Mouse (Mus musculus) kidney, adult 8-10 months (tissue): Measurements from ENCODE around the gene Fosb.

Source experiments
- DNase-seq, 2 experiments: peaks; one replicate each; pipeline ENCODE4 v3.0.0; 2022

Gene Fosb

DNA sequence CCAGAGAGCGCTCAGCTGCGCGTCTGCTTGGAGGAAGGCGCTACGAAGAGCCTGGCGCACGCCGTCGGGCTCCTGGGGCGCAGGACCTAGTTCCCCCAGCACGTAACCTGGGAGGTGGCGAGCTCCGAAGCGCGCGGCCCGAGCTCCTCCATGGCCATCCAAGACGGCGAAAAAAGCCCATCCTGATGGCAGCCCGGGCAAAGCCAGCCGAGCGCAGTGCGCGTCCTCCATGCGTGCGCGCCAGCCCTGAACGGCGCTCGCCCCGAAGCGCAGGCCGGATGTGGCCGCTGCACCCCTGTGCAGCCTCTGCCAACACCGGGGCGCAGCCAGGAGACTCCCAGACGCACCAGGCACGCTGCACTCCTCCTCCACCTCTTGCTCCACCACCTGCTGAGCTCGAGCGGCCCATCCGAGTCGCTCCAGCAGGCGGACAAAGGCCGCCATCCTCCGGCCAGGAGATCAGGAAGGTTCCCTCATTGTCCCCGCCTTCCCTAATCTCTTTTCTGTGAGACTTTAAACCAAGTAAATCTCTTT lies 30.2 kb downstream of the Fosb start, which contains the start of gene Ppm1n:
Gene Ppm1n (minus strand): TSS at position 484 of the 534 bp plus-strand sequence.
- DNase-seq, result no peak

DNA sequence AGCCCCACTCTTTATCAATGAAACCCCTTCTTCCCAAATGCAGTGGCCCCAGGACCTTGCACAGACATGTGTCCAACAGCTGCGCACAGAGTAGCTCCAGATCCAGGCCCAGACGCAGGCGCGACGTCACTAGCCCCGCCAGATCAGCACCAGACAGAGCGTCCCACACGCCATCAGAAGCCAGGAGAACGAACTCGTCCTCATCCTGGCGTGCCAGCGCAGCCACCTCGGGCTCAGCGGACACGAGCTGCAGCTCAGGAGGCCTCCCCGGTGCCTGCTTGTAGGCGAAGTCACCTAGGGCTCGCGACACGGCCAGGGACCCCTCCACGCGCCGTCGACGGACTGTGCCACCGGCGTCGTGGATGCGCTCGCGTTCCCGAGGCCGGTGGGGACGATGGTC lies 30.8 kb downstream of the Fosb start:
- no peak for DNase-seq

- DNase-seq, result no peak
Observed at GRCm38 (mm10) chr7:19276253-19276652, 33.6 kb downstream of the Fosb start.

GRCm38 (mm10) chr7:19272173-19272764 lies 37.6 kb downstream of the Fosb start:
- peak; percentile 78 to 86 for DNase-seq

DNA sequence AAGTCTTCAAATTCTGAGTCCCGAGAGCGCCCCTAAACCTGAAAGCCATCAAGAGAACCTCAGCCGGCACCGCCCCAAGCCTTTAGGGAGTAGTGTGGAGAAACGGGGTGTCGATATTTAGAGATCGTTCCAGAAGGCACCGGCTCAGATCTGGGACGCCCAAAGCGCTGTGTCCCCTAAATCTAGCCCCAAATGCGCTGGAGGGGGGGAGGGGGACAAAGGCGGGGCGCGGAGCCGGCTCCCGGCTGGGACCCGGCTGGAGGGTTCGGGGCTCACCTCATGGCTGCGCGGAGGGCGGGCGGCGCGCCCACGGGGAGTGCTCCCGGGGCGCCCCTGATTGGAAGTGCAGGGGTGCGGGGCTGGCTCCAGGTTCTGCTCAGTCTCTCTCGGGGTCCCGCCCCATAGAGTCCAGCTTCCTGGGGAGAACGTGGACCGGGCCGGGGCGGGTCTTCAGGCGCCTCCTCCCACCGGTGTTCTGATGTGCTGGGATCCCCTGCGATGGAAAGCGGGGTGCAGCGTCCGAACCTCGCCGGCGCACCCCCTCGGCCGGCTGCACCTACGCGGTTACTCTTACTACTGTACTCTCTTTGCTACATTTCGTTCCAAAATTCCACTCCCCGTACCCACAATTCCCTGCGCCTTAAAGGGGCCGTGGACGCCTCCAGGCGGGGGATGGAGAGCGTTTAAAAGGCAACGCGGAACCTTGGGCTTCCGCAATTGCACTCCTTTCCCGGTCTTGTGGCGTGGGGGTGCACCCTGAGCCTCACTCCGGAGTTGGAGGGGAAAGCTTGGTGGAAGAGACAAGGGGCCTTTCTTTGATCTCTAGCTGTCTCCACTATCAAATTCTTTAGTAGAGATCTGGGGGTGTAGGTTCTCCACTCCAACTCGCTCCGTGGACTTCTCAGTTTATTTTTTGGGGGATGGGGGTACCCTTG lies 38.3 kb downstream of the Fosb start, which contains the start of gene Vasp:
Gene Vasp (minus strand): TSS at position 580 of the 935 bp plus-strand sequence.
- DNase-seq, result peak; percentile 86 to 91

DNA sequence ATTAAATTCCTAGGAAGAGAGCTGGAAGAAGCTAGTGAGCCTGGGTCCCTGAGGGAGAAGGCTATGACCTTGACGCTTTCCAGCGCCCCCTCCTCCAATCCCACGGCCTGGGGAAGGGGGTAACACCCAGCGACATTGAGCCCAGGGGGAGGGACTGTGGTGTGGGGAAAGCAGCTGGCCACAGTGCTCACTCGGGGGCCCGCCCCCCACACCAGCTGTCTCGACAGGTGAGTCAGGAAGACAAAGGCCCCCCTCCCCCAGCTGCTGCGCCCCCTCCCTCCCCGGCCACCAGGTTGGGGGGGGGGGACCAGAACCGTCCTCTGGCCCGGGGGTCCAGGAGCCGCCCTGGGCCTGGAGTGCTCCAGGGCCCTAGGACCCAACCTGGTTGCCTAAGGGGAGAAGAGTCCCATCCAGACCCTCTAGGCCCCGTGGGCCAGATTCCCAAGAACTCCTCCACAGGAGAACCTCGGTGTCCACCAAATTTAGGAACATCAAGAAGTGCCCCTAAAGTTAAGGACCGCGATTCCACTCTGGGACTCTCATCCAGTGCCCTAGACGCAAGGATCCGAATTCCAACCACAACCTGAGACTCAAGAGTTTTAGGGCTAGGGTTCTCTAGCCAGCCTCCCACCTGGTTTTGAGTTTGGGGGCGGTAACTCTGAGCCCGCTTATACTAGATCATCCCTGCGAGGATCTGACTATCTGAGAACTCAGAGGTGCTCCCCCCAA lies 39.2 kb downstream of the Fosb start:
- DNase-seq, result no peak

GRCm38 (mm10) chr7:19269721-19270441 lies 40.0 kb downstream of the Fosb start:
- peak; percentile 58 to 71 for DNase-seq

DNA sequence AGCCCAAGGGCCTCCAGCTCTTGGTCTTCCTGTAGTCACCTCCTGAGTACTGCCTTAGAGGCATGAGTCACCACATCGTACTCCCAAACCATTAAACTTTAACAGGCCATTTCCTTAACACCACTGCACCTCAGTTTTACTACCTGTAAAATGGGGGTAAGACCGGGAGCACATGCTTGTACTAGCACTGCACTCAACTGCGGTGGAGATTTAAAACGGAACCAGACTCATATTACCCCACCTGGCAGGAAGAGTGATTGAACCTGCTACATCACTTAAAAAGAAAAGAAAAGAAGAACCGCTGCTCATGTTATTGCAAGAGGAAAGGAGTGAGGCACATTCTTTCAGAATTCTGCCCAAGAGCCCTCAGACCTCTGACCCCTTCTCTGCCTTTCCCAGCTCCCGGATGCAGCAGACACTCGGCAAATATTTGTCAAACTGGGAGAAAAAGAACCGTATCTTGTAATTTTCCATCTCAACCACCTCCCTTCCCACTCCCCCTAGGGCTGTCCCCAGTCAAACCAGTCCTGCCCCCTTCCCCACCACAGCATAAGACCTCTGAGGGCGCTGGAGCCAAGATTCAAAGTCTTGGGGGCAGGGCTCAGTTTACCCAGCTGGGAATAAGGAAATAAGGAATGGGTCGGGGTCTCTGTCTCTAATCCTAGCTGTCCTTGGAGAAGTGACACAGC lies 40.7 kb downstream of the Fosb start:
- DNase-seq, result no peak

GRCm38 (mm10) chr7:19267051-19267450 lies 42.8 kb downstream of the Fosb start:
- no peak for DNase-seq

DNA sequence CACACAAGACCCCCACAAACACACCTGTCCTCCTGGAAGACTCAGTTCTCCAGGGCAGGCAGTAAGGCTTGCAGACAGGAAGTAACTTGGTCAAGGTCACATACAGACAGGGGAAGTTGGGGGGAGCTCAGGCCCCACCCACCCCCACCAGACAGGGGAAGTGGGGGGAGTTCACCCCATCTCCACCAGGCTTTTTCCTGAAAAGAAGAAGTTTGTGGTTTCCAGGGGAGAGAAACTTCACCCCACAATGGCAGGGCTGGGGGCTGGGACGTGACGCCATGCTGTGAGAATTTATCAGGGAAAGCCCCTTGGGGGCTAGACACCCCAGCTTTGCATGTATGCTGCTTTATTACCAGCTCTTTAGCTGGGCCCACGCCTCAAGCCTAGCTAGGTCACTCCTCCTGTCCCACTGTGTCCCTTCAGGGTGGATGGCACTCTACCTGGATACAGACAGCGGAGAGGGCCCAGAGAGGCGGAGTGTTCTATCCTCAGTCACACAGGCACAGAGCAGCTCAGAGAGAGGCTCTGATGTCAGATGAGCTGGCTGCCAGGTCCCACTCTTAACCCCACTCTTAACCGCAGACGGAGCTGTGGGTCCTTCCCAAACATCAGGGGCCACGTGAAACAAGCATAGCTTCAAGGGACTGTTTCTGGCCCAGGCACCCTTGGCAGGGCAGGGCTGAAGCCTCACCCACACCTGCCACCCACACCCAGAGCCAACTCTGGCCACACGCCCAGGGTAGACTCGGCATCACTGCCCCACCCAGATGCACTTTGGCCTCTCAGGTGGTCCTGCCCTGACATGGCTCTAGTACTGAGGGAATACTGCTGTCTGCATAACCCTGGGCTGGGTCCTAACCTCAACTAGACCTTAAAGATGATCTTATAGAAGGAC lies 43.7 kb downstream of the Fosb start:
- DNase-seq, result no peak

DNA sequence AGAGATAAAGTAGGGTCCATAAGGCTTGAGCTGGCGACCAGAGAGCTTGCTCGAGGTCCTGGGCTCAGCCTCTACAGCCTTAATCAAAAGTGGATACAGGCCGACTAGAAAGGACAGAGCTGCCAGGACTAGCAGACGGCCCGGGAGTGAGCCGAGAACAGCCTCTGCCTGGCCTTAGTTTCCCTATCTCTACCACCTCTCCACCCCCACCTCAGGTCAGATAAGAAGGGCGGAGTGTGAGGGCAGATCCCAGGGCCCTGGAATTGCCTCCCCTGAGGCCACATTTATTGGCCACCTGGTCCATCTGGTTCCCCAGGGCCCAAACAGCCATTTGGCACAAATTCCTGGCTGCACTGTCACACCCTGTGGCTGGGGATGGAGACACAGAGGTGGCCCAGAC lies 44.7 kb downstream of the Fosb start:
- no peak for DNase-seq

DNA sequence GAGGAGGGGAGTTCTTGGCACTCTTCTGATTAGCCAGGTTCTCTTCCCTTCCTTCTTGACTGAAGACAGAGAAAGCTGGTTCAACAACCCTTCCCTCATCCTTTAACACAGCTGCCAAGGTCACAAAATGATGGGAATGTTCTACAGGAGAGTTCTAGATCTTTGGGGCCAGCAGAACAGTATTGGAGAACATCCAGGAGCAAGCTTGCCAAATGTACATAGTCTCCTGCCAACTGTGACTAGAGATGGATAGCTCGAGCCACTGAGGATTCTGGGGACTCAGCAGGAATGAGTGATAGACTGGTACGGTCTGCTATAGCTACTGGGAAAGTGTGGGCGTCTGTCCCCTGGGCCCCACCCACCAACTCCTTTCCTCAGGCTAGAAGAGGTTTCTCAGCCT lies 51.5 kb downstream of the Fosb start:
- no peak for DNase-seq

DNA sequence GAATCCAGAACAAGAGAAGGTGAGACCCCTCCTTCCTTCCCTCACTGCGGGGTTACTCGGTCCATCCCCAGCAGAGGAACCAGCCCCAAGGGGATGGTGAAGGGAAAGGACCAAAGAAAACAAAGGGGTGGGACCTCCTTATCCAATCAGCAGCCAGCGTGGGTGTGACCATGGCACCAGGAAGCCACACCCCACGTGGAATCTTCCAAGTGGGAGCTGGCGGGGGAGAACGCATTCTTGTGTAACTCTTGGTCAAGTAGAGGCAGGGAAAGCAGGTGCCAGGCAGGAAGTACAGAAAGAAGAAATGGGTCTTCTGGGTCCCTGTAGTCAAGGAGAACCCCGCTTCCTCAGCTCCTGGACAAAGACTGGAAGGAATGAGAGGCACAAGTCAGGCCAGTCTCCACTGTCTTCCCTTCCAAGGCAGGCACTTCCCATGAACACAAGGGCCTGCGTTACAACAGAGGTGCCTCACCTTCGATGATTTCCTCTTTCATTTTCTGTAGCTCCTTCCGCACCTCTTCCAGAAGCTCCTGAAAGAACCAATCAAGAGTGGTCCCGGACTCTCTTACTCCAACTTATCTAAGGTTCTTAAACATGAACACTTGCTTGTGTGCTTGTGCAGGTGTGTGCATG lies 52.3 kb downstream of the Fosb start:
- peak; percentile 75 for DNase-seq

DNA sequence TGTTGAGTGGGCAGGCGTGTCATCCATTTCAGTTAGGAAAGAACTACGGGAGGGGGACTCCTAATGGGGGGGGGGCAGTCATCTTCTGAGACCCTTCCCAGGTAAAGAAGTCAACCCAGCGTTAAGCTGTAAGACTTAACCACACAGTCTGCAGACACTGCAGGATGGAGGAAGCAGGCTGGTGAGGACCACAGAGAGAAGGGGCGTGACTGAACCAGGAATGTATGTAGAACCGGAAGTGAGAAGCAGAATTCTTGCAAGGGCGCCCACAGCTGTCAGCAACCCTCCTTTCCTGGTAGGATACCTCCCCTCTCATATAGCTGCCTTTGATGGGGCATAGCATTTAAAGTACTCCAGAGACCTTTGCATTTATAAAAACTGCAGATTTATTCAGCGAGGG lies 53.3 kb downstream of the Fosb start:
- no peak for DNase-seq

- DNase-seq, result no peak
Observed at GRCm38 (mm10) chr7:19255395-19255794, 54.5 kb downstream of the Fosb start.

DNA sequence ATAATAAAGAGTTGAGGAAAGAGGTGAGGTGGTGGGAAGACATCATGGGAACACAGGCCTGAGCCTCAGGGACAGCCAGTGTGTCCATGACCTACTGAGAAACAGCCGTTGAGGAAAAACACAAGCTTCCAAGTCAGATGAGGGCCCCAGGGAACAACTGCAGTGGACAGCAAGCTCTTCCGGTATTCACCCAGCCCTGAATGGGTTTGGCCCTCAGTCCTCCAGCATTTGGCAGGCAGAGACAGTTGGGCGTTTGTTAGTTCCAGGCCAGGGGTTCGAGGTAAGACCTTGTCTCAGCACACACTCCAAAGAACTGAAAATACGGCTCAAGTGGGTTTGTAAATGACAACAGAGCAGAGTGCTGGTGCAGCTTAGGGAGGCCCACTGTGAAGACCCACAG lies 56.4 kb downstream of the Fosb start:
- no peak for DNase-seq
